Mouse (Mus musculus) forebrain, embryonic 16.5 days (tissue): Measurements from ENCODE around the gene Spem1. TPM values are rescaled to one million over a fixed set of nuclear protein-coding genes. Genes with fewer than 3 reads are reported as not detected.

ENCODE experiments used
- ATAC-seq: fragments of 200-750 bp; cut with Nextera tagmentation; 2 replicates; pipeline ENCODE4 v1.8.0; 2017; ENCODE audit warnings: mild to moderate bottlenecking, moderate library complexity
- H3K27ac ChIP-seq: fragments of 300-500 bp; sonication (generic); 2 replicates; pipeline ENCODE4 v1.5.1; 2014; ENCODE audit warnings: low read length, control low read depth
- H3K27me3 ChIP-seq: fragments of 300-500 bp; sonication (generic); replicated peaks from 2 replicates; pipeline ENCODE4 v1.6.1; 2014; ENCODE audit warnings: low read length; ENCODE audit not compliant: control insufficient read depth, insufficient read depth
- H3K36me3 ChIP-seq: fragments of 300-500 bp; sonication (generic); 2 replicates; pipeline ENCODE4 v1.6.1; 2014; ENCODE audit not compliant: control insufficient read depth, insufficient read depth
- H3K4me1 ChIP-seq: fragments of 300-500 bp; sonication (generic); replicated peaks from 2 replicates; pipeline ENCODE4 v1.6.1; 2014; ENCODE audit warnings: low read length; ENCODE audit not compliant: control insufficient read depth, insufficient read depth
- H3K4me2 ChIP-seq: fragments of 300-500 bp; sonication (generic); 2 replicates; pipeline ENCODE4 v1.6.1; 2014; ENCODE audit warnings: mild to moderate bottlenecking, low read length, control low read depth
- H3K4me3 ChIP-seq: fragments of 300-500 bp; sonication (generic); replicated peaks from 2 replicates; pipeline ENCODE4 v1.5.1; 2014; ENCODE audit warnings: mild to moderate bottlenecking, low read length, control low read depth
- H3K9ac ChIP-seq: fragments of 300-500 bp; sonication (generic); replicated peaks from 2 replicates; pipeline ENCODE4 v1.6.1; 2014; ENCODE audit warnings: low read depth, low read length, control low read depth
- H3K9me3 ChIP-seq: fragments of 300-500 bp; sonication (generic); 2 replicates; pipeline ENCODE4 v1.6.1; 2016; ENCODE audit warnings: low read length; ENCODE audit not compliant: control insufficient read depth
- WGBS: fragments of 180-500 bp; shearing (Covaris S2); extraction: QIAGEN DNeasy Blood & Tissue Kit; methylation state at CpG from one replicate; pipeline ENCODE4 v1.1.7; 2014; 5-methylcytosine and 5-hydroxymethylcytosine counted together
- polyA plus RNA-seq: library from polyadenylated mRNA; unstranded; fragments of >200 nt; fragmentation: Nextera tagmentation; extraction: Ambion mirVana; gene quantifications from 2 replicates; pipeline ENCODE4 v1.2.1, GENCODE M21; 2015

Gene Spem1
- polyA plus RNA-seq, 1 experiment from 2014 or later, result 0.75 TPM

DNA sequence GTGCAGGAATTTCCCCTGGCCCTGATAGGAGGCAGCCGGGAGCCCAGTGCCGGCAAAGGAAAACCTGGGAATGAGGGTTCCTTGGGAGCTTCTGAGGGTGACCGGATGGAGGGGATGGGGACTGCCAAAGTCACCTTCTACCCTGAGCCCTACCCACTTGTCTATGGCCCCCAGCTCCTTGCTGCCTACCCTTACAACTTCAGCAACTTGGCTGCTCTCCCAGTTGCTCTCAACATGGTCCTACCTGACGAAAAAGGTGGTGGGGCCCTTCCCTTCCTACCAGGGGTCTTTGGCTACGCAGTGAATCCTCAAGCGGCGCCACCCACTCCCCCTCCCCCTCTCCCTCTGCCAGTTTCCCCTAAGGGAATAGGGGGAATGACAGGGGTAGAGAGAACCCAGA lies 43.0 kb downstream of the Spem1 start:
- Histone ChIP-seq H3K9me3 (no peaks in the 10 kb centered on the region), H3K4me2 (no peak overlapping the region), H3K4me1 (no peaks in the 10 kb centered on the region), H3K27me3 (no peaks in the 10 kb centered on the region), H3K36me3 (peaks cover 4% of the 10 kb centered on the region), H3K4me3 (no peak overlapping the region), H3K27ac (no peak overlapping the region), H3K9ac (no peak overlapping the region)
- 48% methylated on average over 7 of the region's 7 CpGs for WGBS
- no peak for ATAC-seq

DNA sequence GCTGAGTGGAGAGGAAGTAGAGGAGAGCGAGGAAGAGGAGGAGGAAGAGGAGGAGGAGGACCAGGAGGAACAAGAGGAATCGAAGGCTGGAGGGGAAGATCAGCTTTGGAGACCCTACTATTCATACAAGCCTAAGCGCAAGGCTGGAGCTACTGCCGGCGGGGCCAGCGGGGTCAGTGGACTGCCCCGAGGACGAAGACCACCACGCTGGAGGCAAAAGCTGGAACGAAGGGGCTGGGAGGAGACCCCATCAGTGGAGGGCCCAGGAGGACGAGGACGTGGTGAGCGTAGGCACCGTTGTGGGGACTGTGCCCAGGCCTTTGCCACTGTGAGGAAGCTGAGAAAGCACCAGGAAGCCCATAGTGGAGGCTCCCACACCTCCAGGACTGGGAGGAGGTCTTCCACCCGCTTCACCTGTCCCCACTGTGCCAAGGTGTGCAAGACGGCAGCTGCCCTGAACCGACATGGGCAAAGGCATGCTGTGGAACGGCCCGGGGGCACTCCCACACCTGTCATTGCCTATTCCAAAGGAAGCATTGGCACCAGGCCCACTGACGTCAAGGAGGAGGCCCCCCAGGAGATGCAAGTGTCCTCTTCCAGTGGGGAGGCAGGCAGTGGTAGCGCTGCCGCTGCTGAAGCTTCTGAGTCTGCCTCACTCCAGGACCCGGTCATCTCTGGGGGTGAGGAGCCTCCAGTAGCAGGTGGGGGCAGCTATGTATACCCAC lies 43.6 kb downstream of the Spem1 start:
- Histone ChIP-seq H3K4me1 (no peaks in the 10 kb centered on the region), H3K27me3 (no peaks in the 10 kb centered on the region), H3K4me3 (no peak overlapping the region), H3K9me3 (no peaks in the 10 kb centered on the region), H3K27ac (no peak overlapping the region), H3K36me3 (peaks cover 4% of the 10 kb centered on the region), H3K9ac (no peak overlapping the region), H3K4me2 (no peak overlapping the region)
- no peak; the same call in 1 of the 2 replicates for ATAC-seq
- WGBS, result 66% methylated on average over 23 of the region's 23 CpGs

GRCm38 (mm10) chr11:69777504-69778257 lies 44.3 kb downstream of the Spem1 start:
- H3K4me2 ChIP-seq, result no peak overlapping the region
- whole genome bisulfite sequencing, result 66% methylated on average over 24 of the region's 26 CpGs
- H3K27me3 ChIP-seq, result no peaks in the 10 kb centered on the region
- H3K9ac ChIP-seq, result no peak overlapping the region
- no peak for ATAC-seq
- peaks cover 4% of the 10 kb centered on the region for H3K36me3 ChIP-seq
- no peak overlapping the region for H3K27ac ChIP-seq
- H3K4me1 ChIP-seq, result no peaks in the 10 kb centered on the region
- H3K9me3 ChIP-seq, result no peaks in the 10 kb centered on the region
- no peak overlapping the region for H3K4me3 ChIP-seq

- H3K4me1 ChIP-seq, result no peaks in the 10 kb centered on the region
- no peak overlapping the region for H3K4me2 ChIP-seq
- H3K36me3 ChIP-seq, result peaks cover 4% of the 10 kb centered on the region
- H3K9me3 ChIP-seq, result no peaks in the 10 kb centered on the region
- H3K9ac ChIP-seq, result no peak overlapping the region
- WGBS, result 84% methylated on average over 20 of the region's 20 CpGs
- no peak for ATAC-seq
- H3K27ac ChIP-seq, result no peak overlapping the region
- H3K27me3 ChIP-seq, result no peaks in the 10 kb centered on the region
- H3K4me3 ChIP-seq, result no peak overlapping the region
These were observed 45.5 kb downstream of the Spem1 start for GRCm38 (mm10) chr11:69776488-69776887.

DNA sequence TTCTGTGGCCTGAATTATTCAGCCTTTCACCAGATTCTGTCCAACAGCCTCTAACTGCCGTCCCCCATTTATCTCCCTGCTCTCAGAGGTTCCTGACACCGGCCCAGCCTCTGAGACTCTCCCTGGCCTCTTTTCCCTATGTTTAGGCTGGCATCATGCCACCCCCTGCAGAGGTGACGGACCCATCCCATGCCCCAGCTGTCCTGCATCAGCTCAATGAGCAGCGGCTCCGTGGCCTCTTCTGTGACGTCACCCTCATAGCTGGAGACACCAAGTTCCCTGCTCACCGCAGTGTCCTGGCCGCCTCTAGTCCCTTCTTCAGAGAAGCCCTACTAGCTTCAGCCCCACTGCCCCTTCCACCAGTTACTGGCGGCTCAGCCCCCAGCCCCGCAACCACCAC lies 46.3 kb downstream of the Spem1 start:
- no peak for ATAC-seq

GRCm38 (mm10) chr11:69774961-69775360 lies 47.0 kb downstream of the Spem1 start:
- H3K36me3 ChIP-seq, result peaks cover 4% of the 10 kb centered on the region
- no peaks in the 10 kb centered on the region for H3K27me3 ChIP-seq
- H3K4me2 ChIP-seq, result no peak overlapping the region
- H3K27ac ChIP-seq, result no peak overlapping the region
- no peaks in the 10 kb centered on the region for H3K9me3 ChIP-seq
- no peak for ATAC-seq
- WGBS, result 60% methylated on average over 5 of the region's 5 CpGs
- H3K4me1 ChIP-seq, result no peaks in the 10 kb centered on the region
- no peak overlapping the region for H3K4me3 ChIP-seq
- H3K9ac ChIP-seq, result no peak overlapping the region

More for the DNA sequence above, 46.3 kb downstream of the Spem1 start:
- Histone ChIP-seq H3K36me3 (peaks cover 4% of the 10 kb centered on the region), H3K27me3 (no peaks in the 10 kb centered on the region), H3K9me3 (no peaks in the 10 kb centered on the region), H3K4me1 (no peaks in the 10 kb centered on the region), H3K4me2 (no peak overlapping the region), H3K4me3 (no peak overlapping the region), H3K9ac (no peak overlapping the region), H3K27ac (no peak overlapping the region)
- WGBS, result 79% methylated on average over 10 of the region's 10 CpGs

Other genes with a start within 250 kb of the Spem1 start
- 27.3 and 28.6 TPM in 2 replicates for gene Wrap53, start 241.9 kb downstream of the Spem1 start, polyA plus RNA-seq
- gene Trp53, start 241.8 kb downstream of the Spem1 start, polyA plus RNA-seq, result 103 and 109 TPM in 2 replicates
- 30.2 and 33.8 TPM in 2 replicates for gene Atp1b2, start 216.2 kb downstream of the Spem1 start, polyA plus RNA-seq
- gene Shbg, start 204.3 kb downstream of the Spem1 start, polyA plus RNA-seq, result not detected in 2 replicates
- 17.3 and 23.8 TPM in 2 replicates for gene Sat2, start 200.2 kb downstream of the Spem1 start, polyA plus RNA-seq
- 37.1 and 47.7 TPM in 2 replicates for gene Fxr2, start 189.2 kb downstream of the Spem1 start, polyA plus RNA-seq
- not detected in 2 replicates for gene Sox15, start 166.9 kb downstream of the Spem1 start, polyA plus RNA-seq
- 82.1 and 90.4 TPM in 2 replicates for gene Mpdu1, start 159.5 kb downstream of the Spem1 start, polyA plus RNA-seq
- gene Cd68, start 156.0 kb downstream of the Spem1 start, polyA plus RNA-seq, result 6.4 and 7.8 TPM in 2 replicates
- gene Eif4a1, start 149.8 kb downstream of the Spem1 start, polyA plus RNA-seq, result 563 and 599 TPM in 2 replicates
- 97.0 and 115 TPM in 2 replicates for gene Senp3, start 140.1 kb downstream of the Spem1 start, polyA plus RNA-seq
- 0.34 and 0.46 TPM in 2 replicates for gene Tnfsf13, start 136.4 kb downstream of the Spem1 start, polyA plus RNA-seq
- 1.1 and 1.2 TPM in 2 replicates for gene Tnfsf12, start 126.3 kb downstream of the Spem1 start, polyA plus RNA-seq
- 0.81 and 1.2 TPM in 2 replicates for gene Tnfsfm13, start 126.1 kb downstream of the Spem1 start, polyA plus RNA-seq
- 16.4 and 18.1 TPM in 2 replicates for gene Polr2a, start 63.5 kb downstream of the Spem1 start, polyA plus RNA-seq
- gene Slc35g3, start 60.2 kb downstream of the Spem1 start, polyA plus RNA-seq, result 0.16 and 0.18 TPM in 2 replicates
- 3.3 and 3.6 TPM in 2 replicates for gene Zbtb4, start 56.3 kb downstream of the Spem1 start, polyA plus RNA-seq
- gene Chrnb1, start 26.2 kb downstream of the Spem1 start, polyA plus RNA-seq, result 1.2 TPM in 2 replicates
- gene Fgf11, start 20.3 kb downstream of the Spem1 start, polyA plus RNA-seq, result 5.2 and 5.9 TPM in 2 replicates
- gene Tmem102, start 16.6 kb downstream of the Spem1 start, polyA plus RNA-seq, result 0.45 and 0.77 TPM in 2 replicates
- gene Gm39566, start 6.9 kb downstream of the Spem1 start, polyA plus RNA-seq, result not detected in 2 replicates
- gene Spem2, start 3.7 kb downstream of the Spem1 start, polyA plus RNA-seq, result not detected in 2 replicates
- 18.7 and 22.8 TPM in 2 replicates for gene Nlgn2, start 15.6 kb upstream of the Spem1 start, polyA plus RNA-seq
- 254 and 272 TPM in 2 replicates for gene Tmem256, start 16.3 kb upstream of the Spem1 start, polyA plus RNA-seq
- 55.0 and 57.7 TPM in 2 replicates for gene Plscr3, start 24.2 kb upstream of the Spem1 start, polyA plus RNA-seq
- gene Tnk1, start 36.5 kb upstream of the Spem1 start, polyA plus RNA-seq, result 0.29 and 0.39 TPM in 2 replicates
- gene Tmem95, start 55.8 kb upstream of the Spem1 start, polyA plus RNA-seq, result not detected in 2 replicates
- 1.3 and 1.9 TPM in 2 replicates for gene Kctd11, start 59.2 kb upstream of the Spem1 start, polyA plus RNA-seq
- gene Acap1, start 73.4 kb upstream of the Spem1 start, polyA plus RNA-seq, result 0.48 and 0.49 TPM in 2 replicates
- gene 2810408A11Rik, start 78.8 kb upstream of the Spem1 start, polyA plus RNA-seq, result 16.4 and 18.5 TPM in 2 replicates
- 19.0 and 21.5 TPM in 2 replicates for gene Neurl4, start 78.9 kb upstream of the Spem1 start, polyA plus RNA-seq
- gene Gps2, start 91.7 kb upstream of the Spem1 start, polyA plus RNA-seq, result 81.2 and 91.8 TPM in 2 replicates
- 1,142 and 1,181 TPM in 2 replicates for gene Eif5a, start 99.8 kb upstream of the Spem1 start, polyA plus RNA-seq
- 3.3 and 3.4 TPM in 2 replicates for gene Ybx2, start 113.6 kb upstream of the Spem1 start, polyA plus RNA-seq
- 6.6 and 6.7 TPM in 2 replicates for gene Slc2a4, start 126.0 kb upstream of the Spem1 start, polyA plus RNA-seq
- gene Cldn7, start 142.6 kb upstream of the Spem1 start, polyA plus RNA-seq, result 0.84 TPM in 1 of 2 replicates, not detected in the other
- 19.0 and 24.6 TPM in 2 replicates for gene Ctdnep1, start 159.0 kb upstream of the Spem1 start, polyA plus RNA-seq
- gene Elp5, start 160.3 kb upstream of the Spem1 start, polyA plus RNA-seq, result 166 and 167 TPM in 2 replicates
- 563 and 565 TPM in 2 replicates for gene Gabarap, start 169.0 kb upstream of the Spem1 start, polyA plus RNA-seq
- gene Phf23, start 173.6 kb upstream of the Spem1 start, polyA plus RNA-seq, result 63.7 and 66.8 TPM in 2 replicates
- 34.6 and 34.7 TPM in 2 replicates for gene Dvl2, start 178.4 kb upstream of the Spem1 start, polyA plus RNA-seq
- 60.2 and 60.6 TPM in 2 replicates for gene Acadvl, start 193.2 kb upstream of the Spem1 start, polyA plus RNA-seq
- 25.6 and 32.7 TPM in 2 replicates for gene Dlg4, start 194.8 kb upstream of the Spem1 start, polyA plus RNA-seq
- 1.5 and 2.0 TPM in 2 replicates for gene Asgr1, start 231.9 kb upstream of the Spem1 start, polyA plus RNA-seq